ENCODE assay signal across 8 mouse cellular contexts in the genomic region with DNA sequence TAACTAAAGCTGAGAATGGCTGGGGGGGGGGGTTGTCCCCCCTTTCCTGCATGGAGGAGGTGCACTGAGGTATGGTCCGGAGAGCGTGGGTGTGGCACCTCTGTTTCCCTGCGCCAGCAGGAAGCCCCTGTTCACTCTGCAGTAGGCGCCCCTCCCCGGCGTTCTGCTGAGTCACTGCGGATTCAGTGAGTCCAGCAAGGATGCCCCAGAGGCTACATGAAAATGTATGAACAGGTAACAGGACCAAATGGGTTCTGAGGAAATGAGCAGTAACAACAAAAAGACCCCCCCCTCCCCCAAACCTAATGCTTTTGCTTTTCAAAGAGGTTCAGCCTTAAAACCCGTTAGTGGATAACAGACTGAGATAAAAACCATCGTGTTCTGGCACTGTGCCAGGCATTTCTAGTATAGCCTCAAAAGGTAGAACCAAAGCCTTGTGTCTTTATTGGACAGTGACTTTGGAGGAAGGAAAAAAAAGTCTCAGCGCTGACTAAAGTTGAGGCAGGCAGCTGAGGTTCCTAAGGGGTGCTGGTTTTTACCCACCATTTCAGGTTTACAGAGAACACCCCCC. TPM values are rescaled to one million over a fixed set of nuclear protein-coding genes. Genes with fewer than 3 reads are reported as not detected.
DNase-seq lines count a peak whose midpoint lies in the region; ATAC-seq and TF ChIP-seq lines count a peak whose summit lies in the region.

No protein-coding gene starts in this region.

- DNase-seq in cerebellum, adult 11-12 months: peak; percentile 41
- no peak for DNase-seq in cerebellum, postnatal 4 days (ENCODE audit: low spot score in 2 of 2)
- DNase-seq in MN1 (ENCODE audit: low spot score): peak; percentile 67
- DNase-seq in forebrain, embryonic 10.5 days (ENCODE audit: extremely low spot score, low spot score): no peak
- peak; percentile 54 for DNase-seq in induced T-regulatory cell, adult 2 months (ENCODE audit: low read depth)
- peak; percentile 30 for DNase-seq in lung, postnatal 0 days (ENCODE audit: low spot score)
- DNase-seq in testis, postnatal 10 days (ENCODE audit: low spot score): peak; percentile 53
- DNase-seq in spleen, postnatal 14 days (ENCODE audit: low spot score in 2 of 2): no peak

- peaks cover 62% of the 10 kb centered on the region for H3K9me3 ChIP-seq in forebrain, embryonic 10.5 days
- peaks cover 11% of the 10 kb centered on the region for H3K9me3 ChIP-seq in lung, postnatal 0 days (ENCODE audit: low read length)

- no peaks in the 10 kb centered on the region for H3K27me3 ChIP-seq in forebrain, embryonic 10.5 days (ENCODE audit: poor library complexity, severe bottlenecking)
- H3K27me3 ChIP-seq in lung, postnatal 0 days (replicated peaks; ENCODE audit: insufficient read depth, low read length): no peaks in the 10 kb centered on the region

- WGBS in forebrain, embryonic 10.5 days: 47% methylated on average over 10 of the region's 10 CpGs
- WGBS in lung, postnatal 0 days: 41% methylated on average over 10 of the region's 10 CpGs

- TF ChIP-seq CTCF in lung, postnatal 0 days (IDR thresholded peaks at IDR 0.05): no peak

- H3K27ac ChIP-seq in forebrain, embryonic 10.5 days: peak overlapping the region; percentile 92
- no peak overlapping the region for H3K27ac ChIP-seq in lung, postnatal 0 days (ENCODE audit: low read length)

- H3K9ac ChIP-seq in lung, postnatal 0 days (replicated peaks; ENCODE audit: low read depth): no peak overlapping the region

- peak overlapping the region; percentile 64 for H3K4me2 ChIP-seq in lung, postnatal 0 days (replicated peaks; ENCODE audit: low read depth, low read length)

- ATAC-seq in lung, postnatal 0 days: no peak

- H3K4me1 ChIP-seq in forebrain, embryonic 10.5 days: peaks cover 48% of the 10 kb centered on the region
- no peaks in the 10 kb centered on the region for H3K4me1 ChIP-seq in lung, postnatal 0 days (ENCODE audit: insufficient read depth, low read depth, low read length)

- peak overlapping the region; percentile 66 for H3K4me3 ChIP-seq in forebrain, embryonic 10.5 days
- H3K4me3 ChIP-seq in lung, postnatal 0 days (ENCODE audit: low read depth, low read length): peak overlapping the region; percentile 43

- peaks cover 72% of the 10 kb centered on the region for H3K36me3 ChIP-seq in forebrain, embryonic 10.5 days (replicated peaks)
- H3K36me3 ChIP-seq in lung, postnatal 0 days (ENCODE audit: insufficient read depth, low read length): no peaks in the 10 kb centered on the region; the same call in 1 of the 2 replicates

- no peak for TF ChIP-seq EP300 in lung, postnatal 0 days (IDR thresholded peaks at IDR 0.05)

RNA-seq across cellular contexts. Expression of a gene that starts 15.9 kb away (rescaled TPM):
- polyA plus RNA-seq in forebrain, embryonic 10.5 days (2016; fragmentation: Nextera tagmentation; extraction: Ambion mirVana): 2,195 and 2,268 TPM in 2 replicates
- polyA plus RNA-seq in lung, postnatal 0 days (2015; fragmentation: Nextera tagmentation; extraction: Ambion mirVana): 436 and 472 TPM in 2 replicates

RNA-seq across cellular contexts. Expression of a gene that starts 45.7 kb away (rescaled TPM):
- 15.9 and 22.1 TPM in 2 replicates for polyA plus RNA-seq in forebrain, embryonic 10.5 days (2016; fragmentation: Nextera tagmentation; extraction: Ambion mirVana)
- polyA plus RNA-seq in lung, postnatal 0 days (2015; fragmentation: Nextera tagmentation; extraction: Ambion mirVana): 6.1 and 6.3 TPM in 2 replicates

Comparison
In these comparisons a context has a peak if more than half of its experiments do, and no peak if none do; other contexts are left out.
1. DNase-seq: peak in cerebellum, adult 11-12 months (single experiment), MN1 (single experiment), induced T-regulatory cell, adult 2 months (single experiment), lung, postnatal 0 days (single experiment) and testis, postnatal 10 days (single experiment); none in cerebellum, postnatal 4 days (0 of 2), forebrain, embryonic 10.5 days (single experiment) and spleen, postnatal 14 days (0 of 2).